Mouse (Mus musculus) cerebellum, adult 2 months (tissue): ENCODE data around the gene Pm20d1.

Source experiments
- CTCF ChIP-seq: fragments of 200-500 bp; IDR thresholded peaks from 2 replicates; pipeline ENCODE4 v1.5.1; 2011; ENCODE audit warnings: low read depth, mild to moderate bottlenecking, control low read depth, low read length, moderate library complexity, borderline replicate concordance; ENCODE audit not compliant: insufficient read depth
- POLR2A ChIP-seq: fragments of 200-500 bp; IDR thresholded peaks from 2 replicates; pipeline ENCODE4 v1.6.1; 2011; ENCODE audit warnings: low read length, control low read depth, borderline replicate concordance; ENCODE audit not compliant: insufficient read depth

DNA sequence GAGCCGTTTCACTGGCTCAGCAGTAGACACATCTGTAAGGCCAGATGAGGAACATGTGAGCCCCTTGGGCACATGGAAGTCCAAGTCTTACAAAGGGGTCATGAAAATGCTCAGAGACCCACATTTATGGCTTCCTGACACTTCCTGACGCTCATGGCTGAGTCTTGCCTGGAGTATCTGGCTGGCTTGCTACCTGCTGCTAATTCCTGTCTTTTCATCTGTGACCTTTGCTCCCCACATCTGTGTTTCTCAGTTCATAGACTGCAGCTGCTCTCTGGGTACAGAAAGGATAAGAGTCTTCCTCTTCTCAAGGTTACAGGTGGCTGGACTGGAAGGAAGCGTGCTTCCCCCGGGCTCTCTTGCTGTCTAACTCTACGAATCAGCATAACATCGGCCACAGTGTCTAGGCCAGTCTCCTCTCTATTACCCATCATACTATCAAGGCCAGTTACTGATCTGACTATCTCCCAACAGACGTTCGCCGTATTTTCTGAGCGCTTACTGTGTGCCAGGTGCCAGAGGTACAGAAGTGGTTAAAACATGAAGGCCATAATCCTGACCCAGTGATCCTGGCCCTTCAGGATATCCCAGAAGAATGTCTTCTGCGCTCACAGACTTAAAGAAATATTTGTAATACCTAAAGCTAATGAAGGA is 27.5 kb downstream of the Pm20d1 start:
- TF ChIP-seq CTCF (no peak), POLR2A (no peak)
